Mouse (Mus musculus) T-helper 1 cell (primary cell): ENCODE results near the gene Piezo1.

Source experiments
- in situ Hi-C: fragments of 300-600 bp; cut with MboI, MseI; formaldehyde crosslinking; loops from one replicate; pipeline ENCODE4 v1.15.1; 2025; ENCODE audit warnings: high pct_unique_total_duplicates

Piezo1 gene

GRCm38 (mm10) chr8:122515699-122516098, 35.4 kb downstream of the Piezo1 start:
- in situ Hi-C loops: no loop called here

- in situ Hi-C loops: loop anchor here (5.0 kb wide), 1 partner anchor 940 kb away; no protein-coding TSS in a partner anchor
Observed at GRCm38 (mm10) chr8:122512392-122512791, 38.7 kb downstream of the Piezo1 start.

GRCm38 (mm10) chr8:122511552-122511951, 39.6 kb downstream of the Piezo1 start:
- in situ Hi-C loops: loop anchor here (5.0 kb wide), 1 partner anchor 941 kb away; no protein-coding TSS in a partner anchor

- in situ Hi-C loops: loop anchor here (5.0 kb wide), 2 partner anchors 66 to 331 kb away; partner anchors contain the start of gene Cdt1
Observed at GRCm38 (mm10) chr8:122500856-122501255, 50.3 kb downstream of the Piezo1 start.

GRCm38 (mm10) chr8:122497912-122498311, 53.2 kb downstream of the Piezo1 start:
- in situ Hi-C loops: no loop called here

- in situ Hi-C loops: no loop called here
Observed at GRCm38 (mm10) chr8:122497016-122497734, 54.0 kb downstream of the Piezo1 start.

- in situ Hi-C loops: no loop called here
Observed at GRCm38 (mm10) chr8:122488387-122488786, 62.7 kb downstream of the Piezo1 start.

- in situ Hi-C loops: no loop called here
Observed at GRCm38 (mm10) chr8:122484831-122485230, 66.3 kb downstream of the Piezo1 start.

- in situ Hi-C loops: no loop called here
Observed at GRCm38 (mm10) chr8:122483877-122484276, 67.3 kb downstream of the Piezo1 start.

GRCm38 (mm10) chr8:122482448-122482847, 68.7 kb downstream of the Piezo1 start:
- in situ Hi-C loops: no loop called here

GRCm38 (mm10) chr8:122475580-122476320, 75.4 kb downstream of the Piezo1 start, which contains the start of the genes Rnf166 and Ctu2:
Gene Rnf166 (minus strand): TSS chr8:122476064.
Gene Ctu2 (plus strand): TSS chr8:122476143.
- in situ Hi-C loops: no loop called here

GRCm38 (mm10) chr8:122474951-122475560, 76.1 kb downstream of the Piezo1 start:
- in situ Hi-C loops: loop anchor here (5.0 kb wide), 1 partner anchor 43 kb away; the partner anchor contains the start of gene Cyba

GRCm38 (mm10) chr8:122473911-122474421, 77.2 kb downstream of the Piezo1 start:
- in situ Hi-C loops: loop anchor here (5.0 kb wide), 1 partner anchor 42 kb away; the partner anchor contains the start of gene Cyba

- in situ Hi-C loops: loop anchor here (5.0 kb wide), 1 partner anchor 38 kb away; the partner anchor contains the start of gene Cyba
Observed at GRCm38 (mm10) chr8:122470691-122471090, 80.4 kb downstream of the Piezo1 start.

- in situ Hi-C loops: loop anchor here (5.0 kb wide), 1 partner anchor 38 kb away; the partner anchor contains the start of gene Cyba
Observed at GRCm38 (mm10) chr8:122469965-122470364, 81.2 kb downstream of the Piezo1 start.

- in situ Hi-C loops: no loop called here
Observed at GRCm38 (mm10) chr8:122469407-122469806, 81.7 kb downstream of the Piezo1 start.

- in situ Hi-C loops: no loop called here
Observed at GRCm38 (mm10) chr8:122467816-122468215, 83.3 kb downstream of the Piezo1 start.

GRCm38 (mm10) chr8:122464985-122465384, 86.1 kb downstream of the Piezo1 start:
- in situ Hi-C loops: no loop called here

- in situ Hi-C loops: no loop called here
Observed at GRCm38 (mm10) chr8:122463651-122464640, 87.2 kb downstream of the Piezo1 start.

GRCm38 (mm10) chr8:122462510-122462909, 88.6 kb downstream of the Piezo1 start:
- in situ Hi-C loops: no loop called here
